28 mouse cellular contexts compared by ENCODE assay signal in genomic region chr4:62431522-62431921, GRCm38 (mm10). TPM values are rescaled to one million over a fixed set of nuclear protein-coding genes. Genes with fewer than 3 reads are reported as not detected.
DNase-seq lines count a peak whose midpoint lies in the region; ATAC-seq and TF ChIP-seq lines count a peak whose summit lies in the region.
"Had no signal": no experiment of that assay in that cellular context is flagged by ENCODE, and none has a peak within 500 bp of the region (broad histone marks: within the 10 kb centered on the region; RNA-seq: fewer than 3 reads in every experiment).

No protein-coding gene starts in this region.

- whole genome bisulfite sequencing in heart, embryonic 12.5 days, result 73% methylated on average over 4 of the region's 4 CpGs
- whole genome bisulfite sequencing in midbrain, embryonic 16.5 days, result 87% methylated on average over 4 of the region's 4 CpGs
- WGBS in forebrain, embryonic 14.5 days, result 86% methylated on average over 4 of the region's 4 CpGs

- DNase-seq in heart, postnatal 10 days, result no peak
- peak; percentile 81 for DNase-seq in MEL (ENCODE audit: low read depth, low spot score)
- peak; percentile 84 for DNase-seq in liver
- DNase-seq in embryo, embryonic 10 days (ENCODE audit: low spot score), result no peak
- no peak for DNase-seq in forebrain, embryonic 14.5 days (ENCODE audit: low spot score)
- DNase-seq: adrenal gland, postnatal 10 days; B cell, adult 2 months; cerebellum, adult 8-10 months; gastrocnemius, postnatal 25 days; right cerebral cortex, postnatal 14 days; thymus, postnatal 14 days had no signal

- no peaks in the 10 kb centered on the region for H3K79me2 ChIP-seq in MEL (ENCODE audit: control insufficient read depth, insufficient read depth, low read length, poor library complexity)

- H3K4me3 ChIP-seq in heart, embryonic 12.5 days, result no peak overlapping the region
- no peak overlapping the region for H3K4me3 ChIP-seq in MEL (ENCODE audit: control insufficient read depth in 1 of 2, insufficient read depth in 1 of 2, low read depth in 2 of 2, low read length in 2 of 2)
- H3K4me3 ChIP-seq in midbrain, embryonic 16.5 days (ENCODE audit: low read depth, low read length), result no peak overlapping the region
- no peak overlapping the region for H3K4me3 ChIP-seq in forebrain, embryonic 14.5 days (ENCODE audit: low read depth, low read length)
- H3K4me3 ChIP-seq: embryonic facial prominence, embryonic 13.5 days; forebrain, embryonic 10.5 days; hindbrain, embryonic 15.5 days; limb, embryonic 13.5 days; neural tube, embryonic 12.5 days had no signal

- TF ChIP-seq EP300 in MEL (IDR thresholded peaks at IDR 0.05; ENCODE audit: low read depth in 1 of 2, low read length in 2 of 2), result peak; percentile 46 to 72; a peak in 3 of 4 replicates

- no peak overlapping the region for H3K4me2 ChIP-seq in heart, embryonic 12.5 days
- no peak overlapping the region for H3K4me2 ChIP-seq in midbrain, embryonic 16.5 days (ENCODE audit: low read length)
- no peak overlapping the region for H3K4me2 ChIP-seq in forebrain, embryonic 14.5 days (ENCODE audit: low read length)
- H3K4me2 ChIP-seq: embryonic facial prominence, embryonic 13.5 days; hindbrain, embryonic 15.5 days; limb, embryonic 13.5 days; neural tube, embryonic 12.5 days had no signal

- H3K9ac ChIP-seq in heart, embryonic 12.5 days, result no peak overlapping the region
- H3K9ac ChIP-seq in MEL (ENCODE audit: control insufficient read depth, low read depth, low read length, poor library complexity, severe bottlenecking), result no peak overlapping the region
- H3K9ac ChIP-seq in midbrain, embryonic 16.5 days (ENCODE audit: low read depth, low read length), result no peak overlapping the region
- no peak overlapping the region for H3K9ac ChIP-seq in forebrain, embryonic 14.5 days (ENCODE audit: low read length)
- H3K9ac ChIP-seq: embryonic facial prominence, embryonic 13.5 days; hindbrain, embryonic 15.5 days; limb, embryonic 13.5 days; neural tube, embryonic 12.5 days had no signal

- intact Hi-C loops in heart, postnatal 10 days (cut with DNase I), result no loop called here

- TF ChIP-seq RAD21 in MEL (IDR thresholded peaks at IDR 0.05; ENCODE audit: low read depth, low read length), result no peak

- H3K36me3 ChIP-seq in heart, embryonic 12.5 days, result no peaks in the 10 kb centered on the region
- peaks cover 0 to 15% of the 10 kb centered on the region in 2 experiments; a peak in 2 of 4 replicates for H3K36me3 ChIP-seq in MEL (ENCODE audit: control insufficient read depth in 1 of 2, insufficient read depth in 2 of 2, low read length in 2 of 2)
- H3K36me3 ChIP-seq in midbrain, embryonic 16.5 days (ENCODE audit: control insufficient read depth, insufficient read depth, low read length), result no peaks in the 10 kb centered on the region
- no peaks in the 10 kb centered on the region for H3K36me3 ChIP-seq in forebrain, embryonic 14.5 days (ENCODE audit: control insufficient read depth, insufficient read depth, low read length)
- H3K36me3 ChIP-seq: embryonic facial prominence, embryonic 13.5 days; forebrain, embryonic 10.5 days; hindbrain, embryonic 15.5 days; limb, embryonic 13.5 days; neural tube, embryonic 12.5 days had no signal

- H3K4me1 ChIP-seq in heart, embryonic 12.5 days (replicated peaks), result peaks cover 6% of the 10 kb centered on the region; the same call in 1 of the 2 replicates
- peaks cover 2 to 22% of the 10 kb centered on the region in 2 experiments; a peak in 2 of 4 replicates for H3K4me1 ChIP-seq in MEL (ENCODE audit: control insufficient read depth in 1 of 2, insufficient read depth in 2 of 2, low read length in 2 of 2)
- H3K4me1 ChIP-seq in midbrain, embryonic 16.5 days (ENCODE audit: control insufficient read depth, insufficient read depth, low read length), result no peaks in the 10 kb centered on the region
- H3K4me1 ChIP-seq in forebrain, embryonic 14.5 days (ENCODE audit: control insufficient read depth, insufficient read depth, low read length), result no peaks in the 10 kb centered on the region
- H3K4me1 ChIP-seq: embryonic facial prominence, embryonic 13.5 days; forebrain, embryonic 10.5 days; hindbrain, embryonic 15.5 days; limb, embryonic 13.5 days; neural tube, embryonic 12.5 days had no signal

- ATAC-seq in heart, embryonic 12.5 days (ENCODE audit: insufficient number of reproducible peaks, low FRiP score), result peak; percentile 82
- ATAC-seq in megakaryocyte progenitor cell, adult 5-6 weeks (replicated peaks; ENCODE audit: poor library complexity), result peak; percentile 63; the same call in 1 of the 2 replicates
- ATAC-seq in midbrain, embryonic 16.5 days, result no peak
- no peak for ATAC-seq in forebrain, embryonic 14.5 days
- ATAC-seq: intestine, postnatal 0 days had no signal

- no peak for TF ChIP-seq CTCF in MEL (IDR thresholded peaks at IDR 0.05 in 2 of 3, conservative IDR thresholded peaks at IDR 0.05 in 1 of 3; ENCODE audit: control insufficient read depth in 1 of 3, insufficient read depth in 1 of 3, low read depth in 2 of 3, low read length in 3 of 3, poor library complexity in 1 of 3, severe bottlenecking in 1 of 3)

- peaks cover 3% of the 10 kb centered on the region; the same call in 1 of the 2 replicates for H3K27me3 ChIP-seq in heart, embryonic 12.5 days (replicated peaks)
- H3K27me3 ChIP-seq in MEL (ENCODE audit: control insufficient read depth in 1 of 2, insufficient read depth in 2 of 2, low read length in 2 of 2), result no peaks in the 10 kb centered on the region
- no peaks in the 10 kb centered on the region for H3K27me3 ChIP-seq in midbrain, embryonic 16.5 days (ENCODE audit: control insufficient read depth, insufficient read depth, low read depth, low read length)
- no peaks in the 10 kb centered on the region for H3K27me3 ChIP-seq in forebrain, embryonic 14.5 days (replicated peaks; ENCODE audit: control insufficient read depth, insufficient read depth, low read length)
- H3K27me3 ChIP-seq: embryonic facial prominence, embryonic 13.5 days; hindbrain, embryonic 15.5 days; limb, embryonic 13.5 days; neural tube, embryonic 12.5 days had no signal

- H3K9me3 ChIP-seq in heart, embryonic 12.5 days (replicated peaks), result no peaks in the 10 kb centered on the region
- H3K9me3 ChIP-seq in MEL (replicated peaks; ENCODE audit: insufficient read depth, low read length), result no peaks in the 10 kb centered on the region
- H3K9me3 ChIP-seq in midbrain, embryonic 16.5 days (replicated peaks; ENCODE audit: control insufficient read depth, low read length, poor library complexity, severe bottlenecking), result no peaks in the 10 kb centered on the region
- H3K9me3 ChIP-seq in forebrain, embryonic 14.5 days (replicated peaks; ENCODE audit: control insufficient read depth, low read length), result no peaks in the 10 kb centered on the region
- H3K9me3 ChIP-seq: embryonic facial prominence, embryonic 13.5 days; forebrain, embryonic 10.5 days; hindbrain, embryonic 15.5 days; limb, embryonic 13.5 days; neural tube, embryonic 12.5 days had no signal

- TF ChIP-seq POLR2A in MEL (IDR thresholded peaks at IDR 0.05; ENCODE audit: control insufficient read depth in 1 of 2, insufficient read depth in 1 of 2, low read depth in 1 of 2, low read length in 2 of 2, poor library complexity in 1 of 2), result no peak

- no peak overlapping the region for H3K27ac ChIP-seq in heart, embryonic 12.5 days (ENCODE audit: poor library complexity, severe bottlenecking)
- no peak overlapping the region for H3K27ac ChIP-seq in MEL (ENCODE audit: control insufficient read depth, low read depth, low read length)
- no peak overlapping the region for H3K27ac ChIP-seq in midbrain, embryonic 16.5 days (ENCODE audit: low read length)
- no peak overlapping the region for H3K27ac ChIP-seq in forebrain, embryonic 14.5 days (ENCODE audit: low read depth, low read length)
- H3K27ac ChIP-seq: embryonic facial prominence, embryonic 13.5 days; forebrain, embryonic 10.5 days; hindbrain, embryonic 15.5 days; kidney, postnatal 0 days; limb, embryonic 13.5 days; neural tube, embryonic 12.5 days; stomach, postnatal 0 days had no signal

RNA-seq across cellular contexts. Expression of gene Rnf183, which starts 3.5 kb away (rescaled TPM):
- not detected in 2 replicates for polyA plus RNA-seq in heart, embryonic 12.5 days (2016; fragmentation: Nextera tagmentation; extraction: Ambion mirVana)
- total RNA-seq in heart, postnatal 10 days (2021), result not detected
- 0.10 and 0.15 TPM in 2 replicates for total RNA-seq in MEL (2012; rRNA removed)
- polyA plus RNA-seq in MEL (2012; ENCODE audit: insufficient read depth in 1 of 2, insufficient read length in 2 of 2, low read depth in 1 of 2, low replicate concordance in 2 of 2, missing spikeins in 1 of 2), result under 1 TPM in 1 of 2 experiments, not detected in 1; 0.25 TPM
- not detected in 2 replicates for total RNA-seq in megakaryocyte progenitor cell, adult 5-6 weeks (2015)
- not detected in 2 replicates for total RNA-seq in megakaryocyte progenitor cell, adult 5-6 weeks (2017)
- 0.13 TPM in 1 of 2 replicates, not detected in the other for polyA plus RNA-seq in midbrain, embryonic 16.5 days (2015; fragmentation: Nextera tagmentation; extraction: Ambion mirVana)
- polyA plus RNA-seq in forebrain, embryonic 14.5 days (2014; fragmentation: Nextera tagmentation; extraction: Ambion mirVana), result not detected in 2 replicates
- total RNA-seq: adrenal gland, postnatal 10 days; common myeloid progenitor, adult 5-6 weeks; gastrocnemius, postnatal 25 days; heart, adult 8-10 months; heart, postnatal 25 days; layer of hippocampus, adult 8-10 months; left cerebral cortex, postnatal 10 days; monocyte, adult 5-6 weeks had no signal
- polyA plus RNA-seq: embryonic facial prominence, embryonic 13.5 days; limb, embryonic 13.5 days; neural tube, embryonic 12.5 days had no signal

RNA-seq across cellular contexts. Expression of gene Prpf4, which starts 22.9 kb away (rescaled TPM):
- polyA plus RNA-seq in heart, embryonic 12.5 days (2016; fragmentation: Nextera tagmentation; extraction: Ambion mirVana), result 14.9 and 15.3 TPM in 2 replicates
- total RNA-seq in heart, postnatal 10 days (2021), result 10 to 100 TPM; 10.9 to 11.5 TPM
- 24.4 and 26.9 TPM in 2 replicates for total RNA-seq in MEL (2012; rRNA removed)
- 10 to 100 TPM in 1 of 2 experiments, not detected in 1; 37.9 TPM for polyA plus RNA-seq in MEL (2012; ENCODE audit: insufficient read depth in 1 of 2, insufficient read length in 2 of 2, low read depth in 1 of 2, low replicate concordance in 2 of 2, missing spikeins in 1 of 2)
- total RNA-seq in megakaryocyte progenitor cell, adult 5-6 weeks (2015), result 14.8 and 16.7 TPM in 2 replicates
- 14.4 and 15.9 TPM in 2 replicates for total RNA-seq in megakaryocyte progenitor cell, adult 5-6 weeks (2017)
- polyA plus RNA-seq in midbrain, embryonic 16.5 days (2015; fragmentation: Nextera tagmentation; extraction: Ambion mirVana), result 14.5 and 16.3 TPM in 2 replicates
- 16.4 and 16.6 TPM in 2 replicates for polyA plus RNA-seq in forebrain, embryonic 14.5 days (2014; fragmentation: Nextera tagmentation; extraction: Ambion mirVana)

RNA-seq across cellular contexts. Expression of gene Cdc26, which starts 23.1 kb away (rescaled TPM):
- polyA plus RNA-seq in heart, embryonic 12.5 days (2016; fragmentation: Nextera tagmentation; extraction: Ambion mirVana), result 90.4 and 90.8 TPM in 2 replicates
- total RNA-seq in heart, postnatal 10 days (2021), result 10 to 100 TPM; 47.3 to 58.5 TPM
- 80.9 and 81.4 TPM in 2 replicates for total RNA-seq in MEL (2012; rRNA removed)
- polyA plus RNA-seq in MEL (2012; ENCODE audit: insufficient read depth in 1 of 2, insufficient read length in 2 of 2, low read depth in 1 of 2, low replicate concordance in 2 of 2, missing spikeins in 1 of 2), result 10 to 100 TPM in 1 of 2 experiments, not detected in 1; 80.4 TPM
- 166 and 206 TPM in 2 replicates for total RNA-seq in megakaryocyte progenitor cell, adult 5-6 weeks (2015)
- total RNA-seq in megakaryocyte progenitor cell, adult 5-6 weeks (2017), result 134 and 150 TPM in 2 replicates
- polyA plus RNA-seq in midbrain, embryonic 16.5 days (2015; fragmentation: Nextera tagmentation; extraction: Ambion mirVana), result 75.1 and 76.4 TPM in 2 replicates
- polyA plus RNA-seq in forebrain, embryonic 14.5 days (2014; fragmentation: Nextera tagmentation; extraction: Ambion mirVana), result 140 and 149 TPM in 2 replicates

RNA-seq across cellular contexts. Expression of gene Wdr31, which starts 39.2 kb away (rescaled TPM):
- polyA plus RNA-seq in heart, embryonic 12.5 days (2016; fragmentation: Nextera tagmentation; extraction: Ambion mirVana), result 3.3 and 4.0 TPM in 2 replicates
- 1 to 10 TPM in 1 of 2 experiments, under 1 TPM in 1; 0.89 to 1.0 TPM for total RNA-seq in heart, postnatal 10 days (2021)
- total RNA-seq in MEL (2012; rRNA removed), result 0.85 and 1.9 TPM in 2 replicates
- polyA plus RNA-seq in MEL (2012; ENCODE audit: insufficient read depth in 1 of 2, insufficient read length in 2 of 2, low read depth in 1 of 2, low replicate concordance in 2 of 2, missing spikeins in 1 of 2), result under 1 TPM in 1 of 2 experiments, not detected in 1; 0.91 TPM
- 0.95 and 1.2 TPM in 2 replicates for total RNA-seq in megakaryocyte progenitor cell, adult 5-6 weeks (2015)
- 0.50 and 1.5 TPM in 2 replicates for total RNA-seq in megakaryocyte progenitor cell, adult 5-6 weeks (2017)
- 15.5 and 17.3 TPM in 2 replicates for polyA plus RNA-seq in midbrain, embryonic 16.5 days (2015; fragmentation: Nextera tagmentation; extraction: Ambion mirVana)
- polyA plus RNA-seq in forebrain, embryonic 14.5 days (2014; fragmentation: Nextera tagmentation; extraction: Ambion mirVana), result 8.1 and 8.2 TPM in 2 replicates
- total RNA-seq: gastrocnemius, postnatal 25 days; monocyte, adult 5-6 weeks had no signal

RNA-seq across cellular contexts. Expression of gene Bspry, which starts 48.3 kb away (rescaled TPM):
- polyA plus RNA-seq in heart, embryonic 12.5 days (2016; fragmentation: Nextera tagmentation; extraction: Ambion mirVana), result 0.49 and 0.64 TPM in 2 replicates
- under 1 TPM in 1 of 2 experiments, not detected in 1; 0.19 TPM for total RNA-seq in heart, postnatal 10 days (2021)
- total RNA-seq in MEL (2012; rRNA removed), result 0.13 and 0.19 TPM in 2 replicates
- polyA plus RNA-seq in MEL (2012; ENCODE audit: insufficient read depth in 1 of 2, insufficient read length in 2 of 2, low read depth in 1 of 2, low replicate concordance in 2 of 2, missing spikeins in 1 of 2), result under 1 TPM in 1 of 2 experiments, not detected in 1; 0.50 TPM
- not detected in 2 replicates for total RNA-seq in megakaryocyte progenitor cell, adult 5-6 weeks (2015)
- not detected in 2 replicates for total RNA-seq in megakaryocyte progenitor cell, adult 5-6 weeks (2017)
- polyA plus RNA-seq in midbrain, embryonic 16.5 days (2015; fragmentation: Nextera tagmentation; extraction: Ambion mirVana), result 0.85 and 1.1 TPM in 2 replicates
- 0.53 and 0.54 TPM in 2 replicates for polyA plus RNA-seq in forebrain, embryonic 14.5 days (2014; fragmentation: Nextera tagmentation; extraction: Ambion mirVana)
- total RNA-seq: heart, postnatal 25 days had no signal

Comparison
In these comparisons a context has a peak if more than half of its experiments do, and no peak if none do; other contexts are left out.
1. ATAC-seq: peak in heart, embryonic 12.5 days (single experiment) and megakaryocyte progenitor cell, adult 5-6 weeks (single experiment); none in midbrain, embryonic 16.5 days (single experiment) and forebrain, embryonic 14.5 days (single experiment).
2. DNase-seq: peak in MEL (single experiment) and liver (single experiment); none in heart, postnatal 10 days (0 of 2), embryo, embryonic 10 days (single experiment) and forebrain, embryonic 14.5 days (single experiment).